Mouse (Mus musculus) thymus, adult 2 months (tissue): ENCODE measurements around the gene Syp.

Experiments
- CTCF ChIP-seq: fragments of 200-500 bp; IDR thresholded peaks from 2 replicates; pipeline ENCODE4 v1.5.1; 2012; ENCODE audit warnings: mild to moderate bottlenecking, control low read depth, low read length, moderate library complexity, borderline replicate concordance; ENCODE audit not compliant: control insufficient read depth, poor library complexity, insufficient read depth; ENCODE audit errors: extremely low read depth
- POLR2A ChIP-seq: fragments of 200-500 bp; IDR thresholded peaks from 2 replicates; pipeline ENCODE4 v1.6.1; 2012; ENCODE audit warnings: mild to moderate bottlenecking, low read length, control low read depth, moderate library complexity; ENCODE audit not compliant: control insufficient read depth, poor library complexity, insufficient read depth; ENCODE audit errors: extremely low read depth

DNA sequence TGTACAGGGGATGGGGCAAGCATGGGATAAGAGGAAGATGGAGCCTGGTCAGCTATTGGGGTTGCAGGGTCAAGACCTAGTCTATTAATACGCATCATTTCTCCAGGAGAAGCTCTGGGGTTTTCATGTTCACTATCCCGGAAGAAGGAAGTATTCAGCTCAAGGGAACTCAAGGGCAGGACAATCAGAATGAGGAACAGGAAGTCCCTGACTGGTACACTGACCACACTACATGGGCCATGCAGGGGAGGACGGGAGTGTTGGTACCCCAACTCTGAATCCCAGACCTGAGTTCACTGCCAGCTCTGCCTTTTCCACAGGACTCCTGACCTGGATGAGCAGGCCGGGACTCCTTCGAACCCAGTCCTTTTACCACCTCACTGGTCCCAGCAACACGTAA is 5.7 kb upstream of the Syp start:
- TF ChIP-seq CTCF (no peak), POLR2A (no peak)
